8 mouse cellular contexts compared by ENCODE assay signal in the genomic region with DNA sequence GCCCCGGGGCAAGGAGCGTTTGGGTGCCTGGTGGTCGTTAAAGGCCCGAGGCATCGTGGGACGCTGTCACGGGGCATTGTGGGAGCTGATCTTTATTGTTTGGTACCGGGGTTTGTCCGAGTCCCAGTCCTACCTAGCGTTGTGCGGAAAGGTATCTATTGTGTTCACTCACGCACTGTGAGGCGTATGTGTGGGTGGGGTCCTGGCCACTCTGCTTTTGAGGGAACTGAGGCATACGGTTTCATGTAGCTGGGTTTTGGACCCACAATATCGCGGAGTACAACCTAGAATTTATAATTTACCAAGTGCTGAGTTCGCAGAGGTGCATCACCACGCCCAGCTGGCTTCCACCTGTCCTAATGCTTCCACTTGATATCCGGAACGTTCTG. TPM values are rescaled to one million over a fixed set of nuclear protein-coding genes. Genes with fewer than 3 reads are reported as not detected.
DNase-seq lines count a peak whose midpoint lies in the region; ATAC-seq and TF ChIP-seq lines count a peak whose summit lies in the region.

No protein-coding gene starts in this region.

- H3K9me3 ChIP-seq in CH12.LX (replicated peaks; ENCODE audit: low read length): no peaks in the 10 kb centered on the region
- no peaks in the 10 kb centered on the region for H3K9me3 ChIP-seq in forebrain, embryonic 16.5 days (ENCODE audit: control insufficient read depth, low read length)
- H3K9me3 ChIP-seq in liver, embryonic 13.5 days (replicated peaks): no peaks in the 10 kb centered on the region

- dilution Hi-C loops in CH12.LX (cut with MboI; ENCODE audit: extremely low pct_ligation_motif_present, extremely low pct_unique_long_range_greater_than_20kb, low sequenced_read_pairs): no loop called here

- intact Hi-C loops in gastrocnemius, adult 2 months (cut with DNase I): loop anchor here (2.0 kb wide), 1 partner anchor 21 kb away; no protein-coding TSS in a partner anchor

- in situ Hi-C loops in CH12.LX (cut with MboI; ENCODE audit: low pct_ligation_motif_present, low pct_unique_long_range_greater_than_20kb, low sequenced_read_pairs): no loop called here

- H3K36me3 ChIP-seq in CH12.LX (replicated peaks in 1 of 2; ENCODE audit: control insufficient read depth in 1 of 2, insufficient read depth in 1 of 2, low read length in 1 of 2): peaks cover 0 to 16% of the 10 kb centered on the region in 2 experiments
- H3K36me3 ChIP-seq in forebrain, embryonic 16.5 days (ENCODE audit: control insufficient read depth, insufficient read depth): peaks cover 4% of the 10 kb centered on the region
- H3K36me3 ChIP-seq in liver, embryonic 13.5 days: no peaks in the 10 kb centered on the region

- peak overlapping the region; percentile 100 for H3K4me3 ChIP-seq in gastrocnemius, adult 2 months
- H3K4me3 ChIP-seq in CH12.LX (replicated peaks in 1 of 3; ENCODE audit: low read depth in 2 of 3, low read length in 2 of 3, poor library complexity in 1 of 3): peak overlapping the region; percentile 75 to 88 (median 76)
- peak overlapping the region; percentile 71 for H3K4me3 ChIP-seq in forebrain, embryonic 16.5 days (replicated peaks; ENCODE audit: low read length)
- peak overlapping the region; percentile 77 for H3K4me3 ChIP-seq in liver, embryonic 13.5 days (replicated peaks)

- ATAC-seq in forebrain, embryonic 16.5 days: peak; percentile 8
- peak; percentile 26 for ATAC-seq in liver, embryonic 13.5 days (ENCODE audit: low read depth)

- H3K79me2 ChIP-seq in CH12.LX (replicated peaks; ENCODE audit: control insufficient read depth, extremely low read depth, insufficient read depth, poor library complexity, severe bottlenecking): 0 out of 2 replicates have a peak, but pooled peaks cover 2% of the 10 kb centered on the region

- no peak for DNase-seq in gastrocnemius, adult 2 months
- no peak for DNase-seq in gastrocnemius, postnatal 10 days
- DNase-seq in CH12.LX (ENCODE audit: extremely low read depth): no peak
- no peak for DNase-seq in liver, embryonic 13.5 days
- no peak for DNase-seq in adrenal gland, postnatal 10 days
- DNase-seq in natural killer cell, adult 2 months (ENCODE audit: low spot score in 2 of 2): no peak
- DNase-seq in adipocyte (ENCODE audit: low spot score): no peak

- TF ChIP-seq POLR2A in CH12.LX (IDR thresholded peaks at IDR 0.05; ENCODE audit: low read depth, low read length): no peak

- H3K4me2 ChIP-seq in CH12.LX (ENCODE audit: insufficient read depth, low read depth, poor library complexity, severe bottlenecking): peak overlapping the region; percentile 74
- H3K4me2 ChIP-seq in forebrain, embryonic 16.5 days (ENCODE audit: low read length): peak overlapping the region; percentile 70
- H3K4me2 ChIP-seq in liver, embryonic 13.5 days: peak overlapping the region; percentile 95

- peaks cover 0 to 25% of the 10 kb centered on the region in 2 experiments; a peak in 2 of 4 replicates for H3K4me1 ChIP-seq in CH12.LX (ENCODE audit: control insufficient read depth in 1 of 2, insufficient read depth in 2 of 2)
- peaks cover 43% of the 10 kb centered on the region for H3K4me1 ChIP-seq in forebrain, embryonic 16.5 days (replicated peaks; ENCODE audit: control insufficient read depth, insufficient read depth, low read length)
- peaks cover 49% of the 10 kb centered on the region for H3K4me1 ChIP-seq in liver, embryonic 13.5 days (replicated peaks)

- no peak for TF ChIP-seq CTCF in gastrocnemius, adult 2 months (IDR thresholded peaks at IDR 0.05)
- TF ChIP-seq CTCF in CH12.LX (conservative IDR thresholded peaks at IDR 0.05 in 1 of 2, IDR thresholded peaks at IDR 0.05 in 1 of 2; ENCODE audit: low read depth in 2 of 2, low read length in 2 of 2): no peak

- H3K27ac ChIP-seq in gastrocnemius, adult 2 months: peak overlapping the region; percentile 99
- H3K27ac ChIP-seq in CH12.LX (ENCODE audit: insufficient read depth, low read depth): peak overlapping the region; percentile 61; the same call in 1 of the 2 replicates
- peak overlapping the region; percentile 100 for H3K27ac ChIP-seq in forebrain, embryonic 16.5 days (ENCODE audit: low read length)
- peak overlapping the region; percentile 81 for H3K27ac ChIP-seq in liver, embryonic 13.5 days

- 1% methylated on average over 20 of the region's 20 CpGs for WGBS in forebrain, embryonic 16.5 days
- 2% methylated on average over 20 of the region's 20 CpGs for WGBS in liver, embryonic 13.5 days (ENCODE audit: insufficient replicate concordance)

- no peak for TF ChIP-seq RAD21 in CH12.LX (IDR thresholded peaks at IDR 0.05; ENCODE audit: low read depth, low read length)

- H3K9ac ChIP-seq in CH12.LX (ENCODE audit: insufficient read depth, low read depth): peak overlapping the region; percentile 66
- H3K9ac ChIP-seq in forebrain, embryonic 16.5 days (replicated peaks; ENCODE audit: low read depth, low read length): peak overlapping the region; percentile 96
- H3K9ac ChIP-seq in liver, embryonic 13.5 days: peak overlapping the region; percentile 90

- no peak for TF ChIP-seq EP300 in CH12.LX (IDR thresholded peaks at IDR 0.05; ENCODE audit: low read length)

- H3K27me3 ChIP-seq in CH12.LX (replicated peaks): no peaks in the 10 kb centered on the region
- no peaks in the 10 kb centered on the region for H3K27me3 ChIP-seq in forebrain, embryonic 16.5 days (replicated peaks; ENCODE audit: control insufficient read depth, insufficient read depth, low read length)
- peaks cover 34% of the 10 kb centered on the region for H3K27me3 ChIP-seq in liver, embryonic 13.5 days

TF ChIP-seq in CH12.LX, 34 proteins besides CTCF, POLR2A, EP300 and RAD21:
- TF ChIP-seq ZKSCAN1 (IDR thresholded peaks at IDR 0.05; ENCODE audit: borderline replicate concordance, low read depth, low read length) (no peak), MEF2A (IDR thresholded peaks at IDR 0.05; ENCODE audit: borderline replicate concordance, low read depth, low read length) (no peak), KAT2A (IDR thresholded peaks at IDR 0.05; ENCODE audit: insufficient replicate concordance, low read length) (0 out of 2 replicates have a peak, but pooled peaks have one; percentile 0), ELF1 (IDR thresholded peaks at IDR 0.05; ENCODE audit: low read depth, low read length) (no peak; the same call in 1 of the 2 replicates), MAX (IDR thresholded peaks at IDR 0.05; ENCODE audit: low read length) (no peak), HCFC1 (IDR thresholded peaks at IDR 0.05; ENCODE audit: low read depth, low read length) (0 out of 2 replicates have a peak, but pooled peaks have one; percentile 4), IRF4 (IDR thresholded peaks at IDR 0.05; ENCODE audit: low read depth, low read length) (no peak; the same call in 1 of the 2 replicates), GABPA (IDR thresholded peaks at IDR 0.05; ENCODE audit: insufficient replicate concordance, low read depth, low read length) (no peak), SIN3A (IDR thresholded peaks at IDR 0.05; ENCODE audit: low read length) (peak; percentile 42; the same call in 1 of the 2 replicates)
TF ChIP-seq in CH12.LX: peak in this region for 3.

RNA-seq across cellular contexts. Expression of a gene that starts 0.9 kb away (rescaled TPM):
- 1 to 10 TPM; 3.5 to 6.5 TPM for total RNA-seq in gastrocnemius, adult 2 months (2021)
- 10 to 100 TPM; 11.4 to 11.6 TPM for total RNA-seq in gastrocnemius, postnatal 10 days (2021)
- total RNA-seq in CH12.LX (2012; rRNA removed) (11.1 and 14.1 TPM in 2 replicates), CH12.LX (2014; rRNA removed) (16.0 and 20.4 TPM in 2 replicates)
- 14.3 and 15.1 TPM in 2 replicates for polyA plus RNA-seq in CH12.LX (2012; ENCODE audit: insufficient read length, low read depth)
- 267 and 282 TPM in 2 replicates for polyA plus RNA-seq in forebrain, embryonic 16.5 days (2015; fragmentation: Nextera tagmentation; extraction: Ambion mirVana)
- polyA plus RNA-seq in liver, embryonic 13.5 days (2015; fragmentation: Nextera tagmentation; extraction: Ambion mirVana): 7.0 and 8.3 TPM in 2 replicates
- 1 to 10 TPM; 6.0 to 9.1 TPM for total RNA-seq in adrenal gland, postnatal 10 days (2021)

RNA-seq across cellular contexts. Expression of a gene that starts 4.5 kb away (rescaled TPM):
- not detected for total RNA-seq in gastrocnemius, adult 2 months (2021)
- total RNA-seq in gastrocnemius, postnatal 10 days (2021): not detected
- total RNA-seq in CH12.LX (2012; rRNA removed): 0.08 and 0.17 TPM in 2 replicates
- total RNA-seq in CH12.LX (2014; rRNA removed): not detected in 2 replicates
- polyA plus RNA-seq in CH12.LX (2012; ENCODE audit: insufficient read length, low read depth): 0.26 TPM in 1 of 2 replicates, not detected in the other
- polyA plus RNA-seq in forebrain, embryonic 16.5 days (2015; fragmentation: Nextera tagmentation; extraction: Ambion mirVana): 1.2 and 1.9 TPM in 2 replicates
- not detected in 2 replicates for polyA plus RNA-seq in liver, embryonic 13.5 days (2015; fragmentation: Nextera tagmentation; extraction: Ambion mirVana)
- total RNA-seq in adrenal gland, postnatal 10 days (2021): not detected

RNA-seq across cellular contexts. Expression of a gene that starts 22.8 kb away (rescaled TPM):
- 10 to 100 TPM; 11.5 to 16.1 TPM for total RNA-seq in gastrocnemius, adult 2 months (2021)
- total RNA-seq in gastrocnemius, postnatal 10 days (2021): 10 to 100 TPM; 12.8 to 15.3 TPM
- total RNA-seq in CH12.LX (2012; rRNA removed) (8.7 and 10.1 TPM in 2 replicates), CH12.LX (2014; rRNA removed) (4.6 and 5.1 TPM in 2 replicates)
- 8.6 and 9.9 TPM in 2 replicates for polyA plus RNA-seq in CH12.LX (2012; ENCODE audit: insufficient read length, low read depth)
- 26.4 and 26.5 TPM in 2 replicates for polyA plus RNA-seq in forebrain, embryonic 16.5 days (2015; fragmentation: Nextera tagmentation; extraction: Ambion mirVana)
- polyA plus RNA-seq in liver, embryonic 13.5 days (2015; fragmentation: Nextera tagmentation; extraction: Ambion mirVana): 0.99 and 1.4 TPM in 2 replicates
- 10 to 100 TPM; 17.6 to 23.3 TPM for total RNA-seq in adrenal gland, postnatal 10 days (2021)

RNA-seq across cellular contexts. Expression of a gene that starts 25.9 kb away (rescaled TPM):
- 1 to 10 TPM; 2.4 to 2.8 TPM for total RNA-seq in gastrocnemius, adult 2 months (2021)
- total RNA-seq in gastrocnemius, postnatal 10 days (2021): 10 to 100 TPM; 14.7 to 17.4 TPM
- total RNA-seq in CH12.LX (2012; rRNA removed) (0.38 and 0.59 TPM in 2 replicates), CH12.LX (2014; rRNA removed) (0.16 and 0.34 TPM in 2 replicates)
- 0.36 and 0.56 TPM in 2 replicates for polyA plus RNA-seq in CH12.LX (2012; ENCODE audit: insufficient read length, low read depth)
- polyA plus RNA-seq in forebrain, embryonic 16.5 days (2015; fragmentation: Nextera tagmentation; extraction: Ambion mirVana): 67.8 and 86.8 TPM in 2 replicates
- 0.20 and 0.22 TPM in 2 replicates for polyA plus RNA-seq in liver, embryonic 13.5 days (2015; fragmentation: Nextera tagmentation; extraction: Ambion mirVana)
- 1 to 10 TPM; 6.4 to 8.6 TPM for total RNA-seq in adrenal gland, postnatal 10 days (2021)

RNA-seq across cellular contexts. Expression of a gene that starts 38.2 kb away (rescaled TPM):
- total RNA-seq in gastrocnemius, adult 2 months (2021): not detected
- not detected for total RNA-seq in gastrocnemius, postnatal 10 days (2021)
- total RNA-seq in CH12.LX (2012; rRNA removed) (6.1 and 6.4 TPM in 2 replicates), CH12.LX (2014; rRNA removed) (11.9 and 17.3 TPM in 2 replicates)
- polyA plus RNA-seq in CH12.LX (2012; ENCODE audit: insufficient read length, low read depth): 6.6 and 7.4 TPM in 2 replicates
- polyA plus RNA-seq in forebrain, embryonic 16.5 days (2015; fragmentation: Nextera tagmentation; extraction: Ambion mirVana): not detected in 2 replicates
- polyA plus RNA-seq in liver, embryonic 13.5 days (2015; fragmentation: Nextera tagmentation; extraction: Ambion mirVana): not detected in 2 replicates
- total RNA-seq in adrenal gland, postnatal 10 days (2021): not detected
